Mouse (Mus musculus): Measurements from ENCODE around the gene Fam69a. TPM values are rescaled to one million over a fixed set of nuclear protein-coding genes. Genes with fewer than 3 reads are reported as not detected.
"Not testable (repeated sequence)": the region's sequence is repeated elsewhere in the genome, so short reads cannot be mapped to it uniquely, and the experiment has no call there.

Gene Fam69a
- polyA plus RNA-seq, 1 experiment from 2014 or later = 31.4 TPM

DNA sequence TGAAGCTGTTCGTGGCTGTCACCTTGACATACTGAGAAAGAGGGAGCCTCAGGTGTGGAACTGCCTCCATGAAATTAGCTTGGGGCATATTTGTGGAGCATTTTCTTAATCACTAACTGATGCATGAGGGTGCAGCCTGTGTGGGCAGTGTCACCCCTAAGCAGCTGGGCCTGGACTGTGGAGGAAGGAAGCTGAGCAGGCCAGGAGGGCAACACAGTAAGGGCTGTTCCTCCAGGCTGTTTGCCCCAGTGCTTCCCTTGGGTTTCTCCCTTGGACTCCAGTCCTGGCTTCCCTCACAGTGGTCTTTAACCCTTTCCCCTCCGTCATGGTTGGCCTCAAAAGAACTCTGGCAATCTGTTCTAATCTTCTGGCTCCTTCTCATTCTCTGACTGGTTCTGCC is 13.6 kb downstream of the Fam69a start:
- Histone ChIP-seq H3K4me1 (peaks cover 5% of the 10 kb centered on the region; the same call in 1 of the 2 replicates), H3K36me3 (no peaks in the 10 kb centered on the region), H3K9ac (no peak overlapping the region), H3K27me3 (no peaks in the 10 kb centered on the region), H3K4me2 (replicated peaks) (no peak overlapping the region), H3K27ac (no peak overlapping the region), H3K9me3 (replicated peaks) (no peaks in the 10 kb centered on the region), H3K4me3 (no peak overlapping the region)
- 78% methylated on average over 2 of the region's 2 CpGs for WGBS
- no peak for ATAC-seq (ENCODE audit: low FRiP score)

DNA sequence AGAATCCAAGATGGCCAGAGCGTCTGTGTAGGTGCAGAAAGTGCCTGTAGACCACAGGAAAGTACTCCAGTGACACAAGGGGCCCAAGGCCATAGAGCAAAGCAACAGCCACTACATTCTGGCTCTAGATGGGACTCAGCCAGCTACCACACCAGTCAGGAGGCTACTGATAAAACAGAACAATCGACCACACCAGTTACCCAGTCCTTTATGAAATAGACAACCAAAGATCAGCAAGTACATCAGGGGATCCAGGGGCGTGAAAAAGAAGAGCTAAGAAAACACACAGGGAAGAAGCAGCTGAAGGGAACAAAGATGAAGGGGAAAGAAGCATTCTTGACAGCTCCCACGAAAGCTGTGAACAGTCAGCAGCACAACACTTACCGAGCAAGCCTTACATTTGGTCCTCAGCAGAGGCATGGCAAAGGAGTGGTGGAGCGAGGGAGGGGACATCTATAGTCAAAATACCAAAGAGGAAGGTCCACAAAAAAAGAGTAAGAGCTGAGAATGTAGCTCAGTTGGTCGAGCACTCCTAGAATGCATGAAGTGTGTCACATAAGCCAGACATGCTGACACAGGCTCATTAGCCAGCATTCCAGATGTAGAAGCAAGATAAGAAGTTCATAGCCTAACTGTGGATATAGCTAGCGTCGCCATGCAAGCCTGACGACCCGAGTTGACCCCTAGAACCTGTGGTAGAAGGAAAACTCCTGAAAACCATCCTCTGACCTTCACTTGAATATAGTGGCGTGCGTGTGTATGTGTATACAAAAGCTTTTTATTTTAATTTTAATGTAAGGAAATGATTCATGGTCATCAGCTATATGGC is 14.2 kb downstream of the Fam69a start:
- H3K36me3 ChIP-seq = no peaks in the 10 kb centered on the region
- no peaks in the 10 kb centered on the region for H3K9me3 ChIP-seq (replicated peaks)
- WGBS = 80% methylated on average over 13 of the region's 13 CpGs
- no peak overlapping the region for H3K9ac ChIP-seq
- H3K4me3 ChIP-seq = no peak overlapping the region
- H3K27ac ChIP-seq = no peak overlapping the region
- no peak for ATAC-seq (ENCODE audit: low FRiP score)
- no peak overlapping the region for H3K4me2 ChIP-seq (replicated peaks)
- H3K4me1 ChIP-seq = peaks cover 5% of the 10 kb centered on the region; the same call in 1 of the 2 replicates
- no peaks in the 10 kb centered on the region for H3K27me3 ChIP-seq

- no peak overlapping the region for H3K27ac ChIP-seq
- H3K36me3 ChIP-seq = no peaks in the 10 kb centered on the region
- no peak overlapping the region for H3K4me3 ChIP-seq
- H3K4me1 ChIP-seq = peaks cover 5% of the 10 kb centered on the region; the same call in 1 of the 2 replicates
- no peaks in the 10 kb centered on the region for H3K9me3 ChIP-seq (replicated peaks)
- 93% methylated on average over 4 of the region's 4 CpGs for WGBS
- H3K27me3 ChIP-seq = no peaks in the 10 kb centered on the region
- ATAC-seq (ENCODE audit: low FRiP score) = no peak
- no peak overlapping the region for H3K4me2 ChIP-seq (replicated peaks)
- no peak overlapping the region for H3K9ac ChIP-seq
Measured at GRCm38 (mm10) chr5:107971069-107971468, 15.8 kb downstream of the Fam69a start.

DNA sequence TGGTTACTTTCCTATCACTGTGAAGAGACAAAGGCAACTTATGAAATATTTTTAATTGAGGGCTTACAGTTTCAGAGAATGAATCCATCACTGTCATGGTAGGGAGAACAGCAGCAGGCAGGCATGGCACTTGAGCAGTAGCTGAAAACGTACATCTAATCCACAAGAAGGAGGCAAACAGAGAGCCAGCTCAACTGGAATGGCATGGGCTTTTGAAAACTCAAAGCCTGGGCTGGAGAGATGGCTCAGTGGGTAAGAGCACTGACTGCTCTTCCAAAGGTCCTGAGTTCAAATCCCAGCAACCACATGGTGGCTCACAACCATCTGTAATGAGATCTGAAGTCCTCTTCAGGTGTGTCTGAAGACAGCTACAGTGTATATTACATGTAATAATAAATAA is 17.1 kb downstream of the Fam69a start:
- not testable (repeated sequence) for H3K4me2 ChIP-seq (replicated peaks); H3K9ac ChIP-seq; H3K9me3 ChIP-seq (replicated peaks); H3K27me3 ChIP-seq; H3K36me3 ChIP-seq; H3K4me1 ChIP-seq; H3K27ac ChIP-seq; ATAC-seq (ENCODE audit: low FRiP score); H3K4me3 ChIP-seq
- WGBS = 72% methylated on average over 1 of the region's 1 CpGs

DNA sequence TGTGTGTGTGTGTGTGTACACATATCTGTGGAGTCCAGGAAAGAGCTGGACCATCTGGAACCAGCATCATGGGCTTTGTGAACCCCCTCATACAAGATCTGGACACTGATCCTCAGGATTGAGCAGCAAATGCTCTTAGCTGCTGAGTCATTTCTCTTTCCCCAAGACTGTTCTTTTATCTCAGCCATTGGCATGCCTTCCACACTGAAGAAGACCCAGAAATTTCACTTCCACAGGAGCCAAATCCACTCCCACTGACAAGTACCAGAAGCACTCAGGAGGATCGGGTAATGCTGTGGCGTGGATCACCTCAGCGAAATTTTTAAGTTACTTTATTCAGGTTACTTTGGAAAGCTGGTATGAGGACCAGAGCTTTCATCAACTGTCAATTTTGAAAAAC is 18.8 kb downstream of the Fam69a start:
- no peaks in the 10 kb centered on the region for H3K9me3 ChIP-seq (replicated peaks)
- H3K27me3 ChIP-seq = no peaks in the 10 kb centered on the region
- H3K4me2 ChIP-seq (replicated peaks) = no peak overlapping the region
- no peaks in the 10 kb centered on the region for H3K36me3 ChIP-seq
- H3K4me3 ChIP-seq = no peak overlapping the region
- H3K9ac ChIP-seq = no peak overlapping the region
- H3K4me1 ChIP-seq = no peaks in the 10 kb centered on the region
- H3K27ac ChIP-seq = no peak overlapping the region
- WGBS = 90% methylated on average over 3 of the region's 3 CpGs
- no peak for ATAC-seq (ENCODE audit: low FRiP score)

DNA sequence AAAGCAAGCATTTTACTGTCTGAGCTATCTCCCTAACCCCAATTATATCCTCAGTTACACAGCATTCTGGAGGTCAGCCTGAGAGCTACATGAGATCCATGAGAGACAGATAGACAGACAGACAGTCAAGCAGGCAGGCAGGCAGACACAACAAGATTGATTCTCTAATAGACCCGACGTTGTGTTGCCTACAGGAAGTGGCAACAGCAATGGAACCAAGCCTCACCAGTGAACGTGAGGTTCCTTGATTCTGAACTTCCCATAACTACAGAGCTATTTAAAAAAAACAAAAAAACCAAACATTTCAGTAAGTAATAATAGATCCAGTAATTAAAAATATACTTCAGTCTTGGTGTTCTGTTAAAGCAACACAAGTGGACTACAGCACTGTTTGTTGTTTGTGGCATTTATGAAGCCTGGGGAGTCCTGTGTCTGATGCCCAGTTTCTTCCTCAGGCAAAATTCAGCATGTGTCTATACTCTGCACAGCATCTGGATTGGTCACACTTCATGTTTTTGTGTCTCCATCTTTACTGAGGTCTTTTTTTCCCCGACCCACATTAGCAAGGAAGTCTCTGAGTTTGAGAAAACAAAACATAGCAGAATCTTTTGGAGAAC is 19.9 kb downstream of the Fam69a start:
- no peak overlapping the region for H3K27ac ChIP-seq
- no peaks in the 10 kb centered on the region for H3K9me3 ChIP-seq (replicated peaks)
- WGBS = 79% methylated on average over 4 of the region's 4 CpGs
- H3K4me2 ChIP-seq (replicated peaks) = no peak overlapping the region
- no peak overlapping the region for H3K4me3 ChIP-seq
- H3K36me3 ChIP-seq = no peaks in the 10 kb centered on the region
- ATAC-seq (ENCODE audit: low FRiP score) = no peak
- H3K4me1 ChIP-seq = no peaks in the 10 kb centered on the region
- H3K27me3 ChIP-seq = no peaks in the 10 kb centered on the region
- no peak overlapping the region for H3K9ac ChIP-seq

DNA sequence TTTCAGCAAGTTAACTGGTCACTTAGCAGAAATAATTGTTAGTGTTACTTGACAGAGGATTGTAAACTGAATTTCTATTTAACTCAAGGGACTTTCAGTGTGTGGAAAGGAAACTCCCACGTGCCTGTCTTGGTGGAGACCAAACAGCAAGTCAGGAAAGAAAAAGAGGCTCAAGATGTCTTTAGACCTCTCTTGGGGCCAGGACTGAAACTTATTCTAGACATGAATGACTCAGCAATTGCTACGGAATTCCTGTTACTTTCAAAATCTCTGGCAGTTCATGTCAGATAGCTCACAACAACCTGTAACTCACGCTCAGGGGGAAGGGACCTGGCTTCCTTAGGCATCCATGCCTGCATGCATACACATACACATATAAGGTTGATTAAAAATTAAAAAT is 20.7 kb downstream of the Fam69a start:
- H3K9me3 ChIP-seq (replicated peaks) = no peaks in the 10 kb centered on the region
- no peaks in the 10 kb centered on the region for H3K27me3 ChIP-seq
- H3K27ac ChIP-seq = no peak overlapping the region
- no peak overlapping the region for H3K9ac ChIP-seq
- 76% methylated on average over 3 of the region's 3 CpGs for WGBS
- H3K4me3 ChIP-seq = no peak overlapping the region
- no peak for ATAC-seq (ENCODE audit: low FRiP score)
- no peaks in the 10 kb centered on the region for H3K4me1 ChIP-seq
- no peak overlapping the region for H3K4me2 ChIP-seq (replicated peaks)
- no peaks in the 10 kb centered on the region for H3K36me3 ChIP-seq

DNA sequence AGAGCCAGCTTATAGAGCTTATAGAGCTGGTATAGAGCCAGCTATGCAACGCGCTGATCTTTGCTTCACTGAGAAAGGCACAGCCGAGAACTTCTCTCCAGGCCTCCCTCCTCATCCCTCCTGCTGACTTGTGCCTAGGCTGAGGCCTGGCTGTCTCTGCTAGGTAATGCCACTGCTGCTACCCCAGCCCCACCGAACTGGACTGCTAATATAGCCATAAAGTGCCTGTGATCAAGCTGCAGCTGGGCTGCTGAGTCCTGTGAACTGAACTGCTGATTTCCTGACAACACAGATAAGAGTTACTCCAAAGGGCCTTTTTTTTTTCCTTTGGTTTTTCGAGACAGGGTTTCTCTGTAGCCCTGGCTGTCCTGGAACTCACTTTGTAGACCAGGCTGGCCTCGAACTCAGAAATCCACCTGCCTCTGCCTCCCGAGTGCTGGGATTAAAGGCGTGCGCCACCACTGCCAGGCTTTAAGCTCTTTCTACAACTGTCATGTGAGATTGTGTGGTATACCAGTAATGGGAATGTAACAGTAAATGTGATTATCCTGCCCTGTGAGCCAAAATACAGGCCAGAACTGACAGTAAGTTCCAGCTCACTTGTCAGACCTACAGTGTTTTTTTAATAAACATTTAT is 21.4 kb downstream of the Fam69a start:
- no peaks in the 10 kb centered on the region for H3K36me3 ChIP-seq
- H3K9ac ChIP-seq = no peak overlapping the region
- 89% methylated on average over 9 of the region's 9 CpGs for WGBS
- ATAC-seq (ENCODE audit: low FRiP score) = no peak
- H3K9me3 ChIP-seq (replicated peaks) = no peaks in the 10 kb centered on the region
- H3K4me2 ChIP-seq (replicated peaks) = no peak overlapping the region
- no peaks in the 10 kb centered on the region for H3K27me3 ChIP-seq
- no peaks in the 10 kb centered on the region for H3K4me1 ChIP-seq
- H3K27ac ChIP-seq = no peak overlapping the region
- no peak overlapping the region for H3K4me3 ChIP-seq

DNA sequence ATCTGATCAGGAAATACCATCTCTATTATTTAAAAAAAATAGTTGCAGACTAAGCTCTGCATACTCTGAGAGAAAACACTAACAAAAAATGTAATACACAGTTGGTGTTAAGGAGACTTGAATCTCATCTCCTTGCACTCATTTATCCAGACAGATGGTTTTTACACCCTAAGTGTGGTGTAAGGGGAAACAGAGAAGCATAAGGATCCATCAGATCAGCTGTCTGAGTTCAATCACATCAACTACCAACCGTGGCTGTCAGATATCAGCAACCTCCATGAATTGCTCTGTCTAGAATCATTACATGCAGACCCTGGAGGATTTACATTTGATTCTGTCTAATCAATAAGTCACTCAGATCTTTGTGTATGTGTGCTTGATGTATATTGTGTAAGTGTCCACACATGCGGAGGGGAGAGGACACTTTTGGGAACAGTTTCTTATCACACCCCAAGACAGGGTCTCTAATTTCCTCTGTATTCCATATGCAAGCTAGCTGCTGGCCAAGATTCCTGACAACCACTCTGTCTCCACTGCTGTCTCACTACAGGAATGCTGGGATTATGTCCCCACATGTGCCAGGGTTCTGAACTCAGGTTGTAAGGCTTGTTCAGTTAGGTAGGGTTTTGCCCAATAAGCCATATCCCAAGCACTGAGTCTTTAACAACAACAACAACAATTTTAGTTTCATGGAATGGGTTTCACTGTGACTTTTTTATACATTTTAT is 22.7 kb downstream of the Fam69a start:
- no peaks in the 10 kb centered on the region for H3K36me3 ChIP-seq
- no peak overlapping the region for H3K9ac ChIP-seq
- H3K9me3 ChIP-seq (replicated peaks) = no peaks in the 10 kb centered on the region
- H3K27me3 ChIP-seq = no peaks in the 10 kb centered on the region
- 82% methylated on average over 2 of the region's 2 CpGs for WGBS
- no peaks in the 10 kb centered on the region for H3K4me1 ChIP-seq
- no peak overlapping the region for H3K4me2 ChIP-seq (replicated peaks)
- no peak for ATAC-seq (ENCODE audit: low FRiP score)
- H3K27ac ChIP-seq = no peak overlapping the region
- H3K4me3 ChIP-seq = no peak overlapping the region

DNA sequence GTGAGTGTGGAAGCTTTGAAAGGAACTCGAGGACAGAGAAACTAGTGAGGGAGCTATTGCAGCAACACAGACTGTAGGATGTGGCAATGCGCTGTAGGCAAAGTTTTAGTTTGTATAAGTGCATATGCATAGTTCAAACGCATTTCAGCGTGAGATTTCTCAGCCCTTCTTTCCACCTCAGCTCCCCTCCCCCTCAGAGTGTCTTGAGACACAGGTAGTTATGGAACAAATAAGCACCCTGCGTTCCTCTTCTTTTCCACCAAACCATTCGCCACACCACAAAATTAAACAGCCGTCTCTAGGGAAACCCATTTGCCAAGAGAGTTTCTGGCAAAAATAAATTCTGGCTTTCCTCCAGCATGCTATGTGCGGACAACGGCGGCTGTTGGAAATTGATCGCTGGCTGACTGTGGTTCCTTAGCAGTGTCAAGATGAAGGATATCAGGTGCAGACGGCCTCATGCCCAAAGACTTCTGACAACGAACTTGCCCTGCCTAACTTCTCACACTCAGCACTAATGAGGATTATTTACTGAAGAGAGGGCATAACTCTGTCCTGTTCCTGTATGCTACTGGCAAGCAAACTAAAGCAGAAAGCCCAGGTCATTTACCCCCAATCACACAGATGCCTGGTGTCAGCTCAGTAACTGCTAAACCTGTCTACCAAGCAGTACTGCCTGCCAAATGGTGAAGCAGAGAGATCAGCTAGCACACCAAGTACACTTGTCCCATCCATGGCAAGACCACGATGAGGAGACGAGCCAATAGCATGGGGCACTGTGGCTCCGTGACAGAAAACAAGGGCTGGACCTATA is 25.2 kb downstream of the Fam69a start:
- no peak overlapping the region for H3K4me3 ChIP-seq
- ATAC-seq (ENCODE audit: low FRiP score) = no peak
- H3K9me3 ChIP-seq (replicated peaks) = no peaks in the 10 kb centered on the region
- H3K4me2 ChIP-seq (replicated peaks) = no peak overlapping the region
- H3K4me1 ChIP-seq = no peaks in the 10 kb centered on the region
- H3K27ac ChIP-seq = no peak overlapping the region
- 79% methylated on average over 16 of the region's 16 CpGs for WGBS
- H3K9ac ChIP-seq = no peak overlapping the region
- H3K36me3 ChIP-seq = no peaks in the 10 kb centered on the region
- H3K27me3 ChIP-seq = no peaks in the 10 kb centered on the region

DNA sequence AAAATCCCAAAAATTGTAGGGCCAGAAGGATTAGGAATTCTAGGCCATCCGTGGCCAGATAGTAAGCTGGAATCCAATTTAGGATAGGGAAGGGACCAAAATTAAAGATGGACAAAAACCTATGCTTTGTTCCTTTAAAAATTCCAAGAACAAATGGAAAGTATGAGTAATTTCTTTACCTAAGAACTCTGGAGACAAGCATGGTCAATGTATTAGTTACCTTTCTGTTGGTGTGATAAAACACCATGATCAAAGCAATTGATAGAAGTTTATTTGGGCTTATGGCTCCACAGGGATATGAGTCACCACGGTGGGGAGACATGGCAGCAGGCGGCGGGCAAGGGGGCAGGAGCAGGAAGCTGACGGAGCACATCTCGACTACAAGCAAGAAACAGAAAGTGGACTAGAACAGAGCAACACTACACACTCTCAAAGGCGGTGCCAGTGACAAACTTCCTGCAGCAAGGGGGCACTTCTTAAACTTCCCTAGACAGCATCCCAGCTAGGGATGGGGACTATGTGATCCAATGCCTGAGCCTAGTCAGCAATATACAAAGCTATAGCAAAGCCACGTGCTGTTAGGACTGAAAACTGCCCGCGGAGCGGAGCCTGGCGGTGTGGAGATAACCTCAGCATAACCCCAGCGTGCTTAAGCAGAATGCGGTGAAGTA is 26.2 kb downstream of the Fam69a start:
- 76% methylated on average over 14 of the region's 14 CpGs for WGBS
- H3K4me2 ChIP-seq (replicated peaks) = no peak overlapping the region
- ATAC-seq (ENCODE audit: low FRiP score) = no peak

More for the DNA sequence above, 26.2 kb downstream of the Fam69a start:
- no peaks in the 10 kb centered on the region for H3K27me3 ChIP-seq
- no peak overlapping the region for H3K4me3 ChIP-seq
- H3K4me1 ChIP-seq = no peaks in the 10 kb centered on the region
- no peaks in the 10 kb centered on the region for H3K9me3 ChIP-seq (replicated peaks)
- H3K27ac ChIP-seq = no peak overlapping the region
- no peak overlapping the region for H3K9ac ChIP-seq
- no peaks in the 10 kb centered on the region for H3K36me3 ChIP-seq
